Mouse (Mus musculus) kidney, postnatal 0 days (tissue): ENCODE data around the gene Macf1. TPM values are rescaled to one million over a fixed set of nuclear protein-coding genes. Genes with fewer than 3 reads are reported as not detected.

Source experiments
- ATAC-seq: fragments of 200-750 bp; cut with Nextera tagmentation; replicated peaks from 2 replicates; pipeline ENCODE4 v1.8.0; 2017; ENCODE audit warnings: low read depth, moderate number of reproducible peaks, moderate TSS enrichment, moderate library complexity; ENCODE audit not compliant: low FRiP score
- DNase-seq: peaks from one replicate; pipeline ENCODE4 v3.0.0-alpha.2; 2016; ENCODE audit warnings: low spot score
- H3K27ac ChIP-seq: fragments of 300-500 bp; sonication (generic); 2 replicates; pipeline ENCODE4 v1.5.1; 2014; ENCODE audit warnings: mild to moderate bottlenecking
- H3K27me3 ChIP-seq: fragments of 300-500 bp; sonication (generic); 2 replicates; pipeline ENCODE4 v1.6.1; 2014; ENCODE audit warnings: low read length, mixed read lengths; ENCODE audit not compliant: insufficient read depth
- H3K36me3 ChIP-seq: fragments of 300-500 bp; sonication (generic); 2 replicates; pipeline ENCODE4 v1.6.1; 2014; ENCODE audit warnings: low read length, mixed read lengths; ENCODE audit not compliant: insufficient read depth
- H3K4me1 ChIP-seq: fragments of 300-500 bp; sonication (generic); replicated peaks from 2 replicates; pipeline ENCODE4 v1.6.1; 2014; ENCODE audit warnings: antibody characterized with exemption, low read length, mixed read lengths; ENCODE audit not compliant: insufficient read depth
- H3K4me2 ChIP-seq: fragments of 300-500 bp; sonication (generic); 2 replicates; pipeline ENCODE4 v1.6.1; 2014; ENCODE audit warnings: mild to moderate bottlenecking, low read length, moderate library complexity, mixed read lengths
- H3K4me3 ChIP-seq: fragments of 300-500 bp; sonication (generic); replicated peaks from 2 replicates; pipeline ENCODE4 v1.5.1; 2014; ENCODE audit warnings: low read depth, low read length
- H3K9ac ChIP-seq: fragments of 300-500 bp; sonication (generic); 2 replicates; pipeline ENCODE4 v1.6.1; 2014; ENCODE audit warnings: low read depth, low read length
- H3K9me3 ChIP-seq: fragments of 300-500 bp; sonication (generic); replicated peaks from 2 replicates; pipeline ENCODE4 v1.6.1; 2016; ENCODE audit warnings: low read length, inconsistent platforms, mixed read lengths
- CTCF ChIP-seq: IDR thresholded peaks from 2 replicates; pipeline ENCODE4 v1.5.1; 2016; ENCODE audit warnings: antibody characterized with exemption, low read depth, mild to moderate bottlenecking, moderate library complexity
- WGBS: fragments of 180-500 bp; shearing (Covaris S2); extraction: QIAGEN DNeasy Blood & Tissue Kit; methylation state at CpG from one replicate; pipeline ENCODE4 v1.1.7; 2014; 5-methylcytosine and 5-hydroxymethylcytosine counted together
- polyA plus RNA-seq: library from polyadenylated mRNA; unstranded; fragments of >200 nt; fragmentation: Nextera tagmentation; extraction: Ambion mirVana; gene quantifications from 2 replicates; pipeline ENCODE4 v1.2.1, GENCODE M21; 2015

The Macf1 gene
- polyA plus RNA-seq, 1 experiment from 2014 or later = 33.8 TPM

DNA sequence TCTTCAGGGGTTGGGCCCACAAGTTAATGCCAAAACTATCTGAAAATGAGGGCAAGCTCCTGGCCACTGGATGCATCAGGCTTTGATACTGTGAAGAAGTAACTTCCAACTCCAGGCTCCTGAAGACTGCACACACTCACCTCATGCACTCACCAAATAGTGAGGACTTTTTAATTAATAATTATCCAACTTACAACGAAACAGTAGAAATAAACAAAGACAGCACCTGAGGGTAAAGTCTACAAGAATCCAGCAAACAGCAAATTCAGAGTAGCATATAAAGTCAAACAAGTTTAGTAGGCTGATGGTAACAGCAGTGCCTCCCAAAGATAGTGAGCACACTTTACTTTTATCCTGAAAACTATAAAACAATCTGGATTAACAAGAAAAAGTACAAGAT lies 168.5 kb downstream of the Macf1 start:
- WGBS = 50% methylated on average over 1 of the region's 1 CpGs
- no peak for TF ChIP-seq CTCF
- H3K27me3 ChIP-seq = no peaks in the 10 kb centered on the region
- no peak overlapping the region for H3K27ac ChIP-seq
- no peak for DNase-seq
- no peak overlapping the region for H3K9ac ChIP-seq
- H3K4me3 ChIP-seq = no peak overlapping the region
- H3K9me3 ChIP-seq = no peaks in the 10 kb centered on the region
- ATAC-seq = no peak
- no peak overlapping the region for H3K4me2 ChIP-seq
- peaks cover 21% of the 10 kb centered on the region; the same call in 1 of the 2 replicates for H3K36me3 ChIP-seq
- H3K4me1 ChIP-seq = no peaks in the 10 kb centered on the region

DNA sequence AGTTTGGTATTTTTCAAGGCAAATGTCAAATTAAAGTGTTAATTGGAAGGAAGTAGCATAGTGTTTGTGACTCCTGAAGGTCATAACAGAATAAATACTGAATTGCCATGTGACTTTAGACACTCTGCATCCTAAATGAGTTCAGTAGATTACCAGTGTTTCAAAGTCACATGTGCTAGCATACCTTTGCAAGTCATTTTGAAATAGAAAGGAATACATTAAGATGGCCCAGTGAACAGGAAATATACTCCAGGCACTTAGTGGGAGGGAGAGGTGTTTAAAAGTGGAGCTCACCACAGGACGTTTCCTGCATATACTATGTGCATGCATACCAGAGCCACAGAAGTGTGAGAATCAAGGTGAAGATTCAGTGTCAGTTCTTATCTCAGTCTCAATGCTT lies 174.0 kb downstream of the Macf1 start:
- Histone ChIP-seq H3K36me3 (peaks cover 51% of the 10 kb centered on the region), H3K9ac (no peak overlapping the region), H3K4me2 (no peak overlapping the region), H3K27ac (no peak overlapping the region), H3K4me3 (no peak overlapping the region), H3K4me1 (no peaks in the 10 kb centered on the region), H3K9me3 (no peaks in the 10 kb centered on the region), H3K27me3 (no peaks in the 10 kb centered on the region)
- no peak for TF ChIP-seq CTCF
- DNase-seq = no peak
- no peak for ATAC-seq
- WGBS = 42% methylated on average over 1 of the region's 1 CpGs

DNA sequence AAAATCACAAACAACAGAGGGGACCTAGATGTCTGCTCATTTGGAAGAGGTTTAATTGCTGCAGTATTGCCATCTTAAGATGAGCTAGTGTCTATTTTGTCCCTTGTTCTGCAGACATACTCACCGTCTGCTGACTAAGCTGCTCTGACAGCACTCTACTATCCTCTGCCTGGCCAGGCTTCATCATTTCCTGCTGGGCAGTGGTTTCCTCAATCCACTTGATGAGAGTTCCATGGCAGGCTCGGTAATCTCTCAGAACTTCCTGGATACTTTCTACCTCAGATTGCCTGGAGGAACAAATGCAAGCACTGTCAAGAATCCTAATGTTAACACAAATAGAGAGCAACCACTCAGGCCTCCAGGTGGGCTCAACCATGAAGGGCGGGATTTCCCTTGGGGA lies 195.1 kb downstream of the Macf1 start:
- no peaks in the 10 kb centered on the region for H3K9me3 ChIP-seq
- no peaks in the 10 kb centered on the region for H3K4me1 ChIP-seq
- H3K9ac ChIP-seq = no peak overlapping the region
- H3K4me3 ChIP-seq = no peak overlapping the region
- no peak for TF ChIP-seq CTCF
- whole genome bisulfite sequencing = 72% methylated on average over 3 of the region's 3 CpGs
- H3K36me3 ChIP-seq = peaks cover 57% of the 10 kb centered on the region
- no peaks in the 10 kb centered on the region for H3K27me3 ChIP-seq
- H3K4me2 ChIP-seq = no peak overlapping the region
- DNase-seq (no peak), ATAC-seq (no peak)
- H3K27ac ChIP-seq = no peak overlapping the region

DNA sequence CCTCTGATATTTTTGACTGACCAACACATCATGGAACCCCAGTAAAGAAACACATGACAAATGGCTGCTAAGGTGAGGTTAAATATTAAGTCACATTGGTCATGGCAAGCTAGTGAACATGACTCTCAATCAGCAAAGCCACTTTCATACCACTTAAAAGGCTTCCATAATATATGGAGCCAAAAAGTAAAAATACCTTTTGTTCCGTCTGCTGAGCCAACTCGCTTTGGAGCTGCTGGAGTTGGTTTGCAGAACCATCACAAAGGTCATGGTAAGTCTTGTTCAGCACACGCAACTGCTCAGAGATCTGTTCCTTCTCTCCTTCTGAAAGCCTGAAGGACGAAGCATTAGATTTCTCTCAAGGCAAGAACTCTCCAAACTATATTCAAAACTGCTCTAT lies 204.2 kb downstream of the Macf1 start:
- H3K36me3 ChIP-seq = peaks cover 34% of the 10 kb centered on the region
- no peak overlapping the region for H3K4me3 ChIP-seq
- H3K9me3 ChIP-seq = no peaks in the 10 kb centered on the region
- no peak for DNase-seq
- WGBS = 92% methylated on average over 4 of the region's 4 CpGs
- no peak overlapping the region for H3K4me2 ChIP-seq
- ATAC-seq = no peak
- no peak overlapping the region for H3K27ac ChIP-seq
- no peak overlapping the region for H3K9ac ChIP-seq
- no peaks in the 10 kb centered on the region for H3K4me1 ChIP-seq
- H3K27me3 ChIP-seq = no peaks in the 10 kb centered on the region
- TF ChIP-seq CTCF = no peak

DNA sequence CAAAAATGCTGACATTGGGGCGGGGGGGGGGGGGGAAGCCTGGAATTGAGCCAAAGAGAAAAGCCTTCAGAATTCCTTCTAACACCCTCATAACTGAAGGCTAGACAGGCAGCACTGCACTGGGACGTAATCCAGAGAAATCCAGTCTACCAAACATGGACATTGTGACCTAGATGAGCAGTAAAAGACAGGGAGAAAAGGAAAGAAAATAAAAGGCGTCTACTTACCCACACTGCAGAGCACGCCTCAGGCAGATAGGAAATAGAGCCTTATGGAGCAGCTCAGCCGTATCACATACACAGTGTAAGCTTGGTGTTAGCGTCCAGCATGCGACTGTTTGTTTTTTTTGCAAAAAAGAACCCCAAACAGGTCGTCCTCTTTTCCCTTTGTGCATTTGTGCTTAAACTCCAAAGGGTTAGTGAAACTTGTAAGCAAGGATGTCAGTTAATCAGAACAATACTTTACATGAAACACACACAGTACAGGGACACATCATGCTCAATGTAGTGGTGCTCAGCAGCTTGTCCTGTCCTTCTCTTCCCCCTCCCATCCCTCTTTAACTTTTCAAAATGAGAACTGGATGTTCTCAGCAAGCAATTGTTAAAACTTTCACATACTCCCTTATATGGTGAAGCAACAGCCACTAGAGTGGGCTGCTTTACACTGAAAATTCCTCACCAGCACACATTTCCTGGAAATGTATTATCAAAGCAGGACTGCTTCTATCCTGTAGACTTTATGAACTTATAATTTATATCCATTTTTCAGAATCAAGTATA lies 205.3 kb downstream of the Macf1 start:
- H3K9me3 ChIP-seq = no peaks in the 10 kb centered on the region
- no peak for ATAC-seq
- peaks cover 35% of the 10 kb centered on the region for H3K36me3 ChIP-seq
- H3K4me3 ChIP-seq = no peak overlapping the region
- H3K4me1 ChIP-seq = no peaks in the 10 kb centered on the region
- H3K27ac ChIP-seq = no peak overlapping the region; the same call in 1 of the 2 replicates
- peak; percentile 65 for DNase-seq
- no peak overlapping the region for H3K9ac ChIP-seq
- H3K27me3 ChIP-seq = no peaks in the 10 kb centered on the region
- H3K4me2 ChIP-seq = no peak overlapping the region
- TF ChIP-seq CTCF = no peak; the same call in 1 of the 2 replicates
- WGBS = 55% methylated on average over 8 of the region's 8 CpGs

DNA sequence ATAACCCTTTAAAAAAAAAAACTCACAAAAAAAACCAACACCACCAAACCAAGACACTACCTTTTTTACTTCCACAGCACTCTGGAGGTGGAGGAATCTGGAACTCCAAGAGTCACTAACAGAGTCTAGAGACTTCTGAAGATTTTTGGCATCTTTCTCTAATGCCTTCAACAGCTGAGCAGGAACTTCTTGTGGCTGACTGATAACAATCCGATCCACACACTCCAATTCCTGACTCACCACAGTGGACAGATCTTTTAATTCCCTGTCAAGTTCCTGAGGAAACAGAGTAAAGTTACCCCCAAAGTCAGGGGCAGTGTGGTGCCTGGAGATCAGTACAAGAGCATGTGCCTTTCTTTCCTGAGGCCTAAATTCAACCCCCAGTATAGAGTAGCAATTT lies 218.4 kb downstream of the Macf1 start:
- H3K27ac ChIP-seq = no peak overlapping the region
- DNase-seq = no peak
- H3K4me2 ChIP-seq = no peak overlapping the region
- H3K4me1 ChIP-seq = no peaks in the 10 kb centered on the region
- no peak for ATAC-seq
- H3K27me3 ChIP-seq = no peaks in the 10 kb centered on the region
- no peak for TF ChIP-seq CTCF
- H3K9me3 ChIP-seq = no peaks in the 10 kb centered on the region
- H3K4me3 ChIP-seq = no peak overlapping the region
- peaks cover 36% of the 10 kb centered on the region for H3K36me3 ChIP-seq
- no peak overlapping the region for H3K9ac ChIP-seq
- 59% methylated on average over 1 of the region's 1 CpGs for WGBS
